Mouse (Mus musculus): ENCODE data around the gene Hsd3b2.

DNA sequence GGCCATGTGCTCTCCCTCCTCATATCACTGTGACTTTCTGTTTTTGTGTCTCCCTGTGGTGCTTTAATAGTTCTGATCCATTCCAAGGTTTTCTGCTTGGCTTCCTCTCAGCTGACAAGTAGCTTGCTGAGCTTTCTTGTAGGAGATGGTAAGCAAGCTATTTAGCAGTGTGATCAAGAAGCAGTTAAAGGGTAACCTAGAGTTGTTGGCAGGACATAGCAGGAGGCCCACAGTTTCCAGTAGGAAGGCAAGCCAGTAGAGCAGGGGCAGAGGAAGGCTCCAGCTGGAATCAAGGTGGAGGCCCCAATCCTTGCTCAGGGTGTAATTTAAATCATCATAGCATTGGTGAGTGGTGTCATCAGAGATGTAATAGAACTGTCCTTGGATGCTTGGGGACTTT is 43.6 kb downstream of the Hsd3b2 start:
- TF ChIP-seq CTCF (IDR thresholded peaks at IDR 0.05 in 2 of 3, conservative IDR thresholded peaks at IDR 0.05 in 1 of 3; ENCODE audit: control insufficient read depth in 1 of 3, insufficient read depth in 1 of 3, low read depth in 2 of 3, low read length in 3 of 3, poor library complexity in 1 of 3, severe bottlenecking in 1 of 3) (no peak), MAZ (IDR thresholded peaks at IDR 0.05; ENCODE audit: low read depth, low read length) (no peak), EP300 (IDR thresholded peaks at IDR 0.05; ENCODE audit: low read depth in 1 of 2, low read length in 2 of 2) (no peak), POLR2AphosphoS2 (IDR thresholded peaks at IDR 0.05; ENCODE audit: low read length) (no peak), TCF12 (IDR thresholded peaks at IDR 0.05; ENCODE audit: low read depth, low read length) (no peak), RAD21 (IDR thresholded peaks at IDR 0.05; ENCODE audit: low read depth, low read length) (no peak), GATA1 (IDR thresholded peaks at IDR 0.05; ENCODE audit: low read depth, low read length) (no peak), CHD1 (IDR thresholded peaks at IDR 0.05; ENCODE audit: low read depth, low read length) (no peak), CHD2 (IDR thresholded peaks at IDR 0.05; ENCODE audit: low read length) (no peak), MAX (IDR thresholded peaks at IDR 0.05; ENCODE audit: low read length) (no peak), USF2 (IDR thresholded peaks at IDR 0.05; ENCODE audit: borderline replicate concordance in 1 of 2, insufficient read depth in 1 of 2, low read depth in 1 of 2, low read length in 2 of 2) (no peak), ZNF384 (IDR thresholded peaks at IDR 0.05; ENCODE audit: low read depth, low read length) (no peak), USF1 (IDR thresholded peaks at IDR 0.05; ENCODE audit: low read depth, low read length) (no peak), POLR2A (IDR thresholded peaks at IDR 0.05; ENCODE audit: control insufficient read depth in 1 of 2, insufficient read depth in 1 of 2, low read depth in 1 of 2, low read length in 2 of 2, poor library complexity in 1 of 2) (no peak)
